ENCODE assay signal across 23 mouse cellular contexts in genomic region chr9:84754332-84754731, GRCm38 (mm10).
DNase-seq lines count a peak whose midpoint lies in the region; ATAC-seq lines count a peak whose summit lies in the region.
"Had no signal": no experiment of that assay in that cellular context is flagged by ENCODE, and none has a peak within 500 bp of the region (broad histone marks: within the 10 kb centered on the region; RNA-seq: fewer than 3 reads in every experiment).

No protein-coding gene starts in this region.

- H3K4me3 ChIP-seq in hindbrain, embryonic 12.5 days: no peak overlapping the region
- H3K4me3 ChIP-seq in hindbrain, embryonic 10.5 days: no peak overlapping the region
- no peak overlapping the region for H3K4me3 ChIP-seq in midbrain, embryonic 12.5 days
- no peak overlapping the region for H3K4me3 ChIP-seq in midbrain, embryonic 10.5 days
- H3K4me3 ChIP-seq: embryonic facial prominence, embryonic 12.5 days; embryonic facial prominence, embryonic 15.5 days; erythroblast, embryonic 14.5 days; forebrain, embryonic 12.5 days; forebrain, embryonic 15.5 days; gastrocnemius, adult 2 months had no signal

- H3K4me1 ChIP-seq in hindbrain, embryonic 12.5 days: no peaks in the 10 kb centered on the region
- no peaks in the 10 kb centered on the region for H3K4me1 ChIP-seq in hindbrain, embryonic 10.5 days (replicated peaks)
- H3K4me1 ChIP-seq in midbrain, embryonic 12.5 days: no peaks in the 10 kb centered on the region
- no peaks in the 10 kb centered on the region for H3K4me1 ChIP-seq in midbrain, embryonic 10.5 days
- H3K4me1 ChIP-seq: embryonic facial prominence, embryonic 12.5 days; embryonic facial prominence, embryonic 15.5 days; forebrain, embryonic 12.5 days; forebrain, embryonic 15.5 days had no signal

- no peaks in the 10 kb centered on the region for H3K9me3 ChIP-seq in hindbrain, embryonic 12.5 days (replicated peaks)
- no peaks in the 10 kb centered on the region for H3K9me3 ChIP-seq in hindbrain, embryonic 10.5 days
- no peaks in the 10 kb centered on the region for H3K9me3 ChIP-seq in midbrain, embryonic 12.5 days
- H3K9me3 ChIP-seq in midbrain, embryonic 10.5 days (replicated peaks): no peaks in the 10 kb centered on the region
- H3K9me3 ChIP-seq: embryonic facial prominence, embryonic 12.5 days; embryonic facial prominence, embryonic 15.5 days; forebrain, embryonic 12.5 days; forebrain, embryonic 15.5 days had no signal

- no peak overlapping the region for H3K9ac ChIP-seq in hindbrain, embryonic 12.5 days
- H3K9ac ChIP-seq in midbrain, embryonic 12.5 days (replicated peaks): no peak overlapping the region
- H3K9ac ChIP-seq: embryonic facial prominence, embryonic 12.5 days; embryonic facial prominence, embryonic 15.5 days; forebrain, embryonic 12.5 days; forebrain, embryonic 15.5 days; hindbrain, embryonic 14.5 days had no signal

- H3K36me3 ChIP-seq in hindbrain, embryonic 12.5 days: no peaks in the 10 kb centered on the region
- no peaks in the 10 kb centered on the region for H3K36me3 ChIP-seq in hindbrain, embryonic 10.5 days
- H3K36me3 ChIP-seq in midbrain, embryonic 12.5 days: no peaks in the 10 kb centered on the region
- H3K36me3 ChIP-seq in midbrain, embryonic 10.5 days: no peaks in the 10 kb centered on the region
- H3K36me3 ChIP-seq: embryonic facial prominence, embryonic 12.5 days; embryonic facial prominence, embryonic 15.5 days; forebrain, embryonic 12.5 days; forebrain, embryonic 15.5 days had no signal

- H3K27me3 ChIP-seq in hindbrain, embryonic 12.5 days: no peaks in the 10 kb centered on the region
- H3K27me3 ChIP-seq in hindbrain, embryonic 10.5 days (ENCODE audit: insufficient read depth, poor library complexity, severe bottlenecking): no peaks in the 10 kb centered on the region
- no peaks in the 10 kb centered on the region for H3K27me3 ChIP-seq in midbrain, embryonic 12.5 days
- no peaks in the 10 kb centered on the region for H3K27me3 ChIP-seq in midbrain, embryonic 10.5 days (ENCODE audit: low read depth, poor library complexity, severe bottlenecking)
- H3K27me3 ChIP-seq: embryonic facial prominence, embryonic 12.5 days; embryonic facial prominence, embryonic 15.5 days; forebrain, embryonic 12.5 days; forebrain, embryonic 15.5 days had no signal

- no peak overlapping the region for H3K27ac ChIP-seq in hindbrain, embryonic 12.5 days
- no peak overlapping the region for H3K27ac ChIP-seq in hindbrain, embryonic 10.5 days
- H3K27ac ChIP-seq in midbrain, embryonic 12.5 days (replicated peaks): no peak overlapping the region
- no peak overlapping the region for H3K27ac ChIP-seq in midbrain, embryonic 10.5 days (replicated peaks)
- H3K27ac ChIP-seq: embryonic facial prominence, embryonic 12.5 days; embryonic facial prominence, embryonic 15.5 days; forebrain, embryonic 12.5 days; forebrain, embryonic 15.5 days; gastrocnemius, adult 2 months; hindbrain, embryonic 14.5 days; hindbrain, postnatal 0 days had no signal

- ATAC-seq in hindbrain, embryonic 12.5 days (ENCODE audit: low FRiP score): peak; percentile 54
- ATAC-seq in midbrain, embryonic 12.5 days (ENCODE audit: low FRiP score, low read depth): peak; percentile 66
- ATAC-seq: CD4-positive, CD25-positive, alpha-beta regulatory T cell, adult 4 months; forebrain, embryonic 15.5 days; hindbrain, postnatal 0 days; inflammation-experienced regulatory T-cells, adult 6 months had no signal

- no peak for DNase-seq in hindbrain, embryonic 10.5 days (ENCODE audit: low spot score)
- no peak for DNase-seq in midbrain, embryonic 10.5 days (ENCODE audit: low spot score)
- DNase-seq in brain, adult 2 months (ENCODE audit: low read depth, low spot score): peak; percentile 72
- DNase-seq in telencephalon, adult 2 months (ENCODE audit: low read depth, low spot score): peak; percentile 42
- DNase-seq: adrenal gland, postnatal 14 days; cerebellum, adult 11-12 months; cerebellum, adult 9-11 months; cerebellum, postnatal 25 days; gastrocnemius, adult 2 months; gastrocnemius, postnatal 14 days; heart, adult 11 months had no signal

- 69% methylated on average over 1 of the region's 1 CpGs for WGBS in hindbrain, embryonic 12.5 days
- WGBS in hindbrain, embryonic 10.5 days: 88% methylated on average over 1 of the region's 1 CpGs
- 47% methylated on average over 1 of the region's 1 CpGs for WGBS in midbrain, embryonic 12.5 days
- 71% methylated on average over 1 of the region's 1 CpGs for WGBS in midbrain, embryonic 10.5 days

- no peak overlapping the region for H3K4me2 ChIP-seq in hindbrain, embryonic 12.5 days (replicated peaks)
- no peak overlapping the region for H3K4me2 ChIP-seq in midbrain, embryonic 12.5 days (replicated peaks)
- H3K4me2 ChIP-seq: embryonic facial prominence, embryonic 12.5 days; embryonic facial prominence, embryonic 15.5 days; forebrain, embryonic 12.5 days; forebrain, embryonic 15.5 days; heart, embryonic 11.5 days; hindbrain, embryonic 14.5 days had no signal

Comparison
In these comparisons a context has a peak if more than half of its experiments do, and no peak if none do; other contexts are left out.
1. DNase-seq: peak in brain, adult 2 months (single experiment) and telencephalon, adult 2 months (single experiment); none in hindbrain, embryonic 10.5 days (single experiment) and midbrain, embryonic 10.5 days (single experiment).